Comparison of ENCODE assay signal across 8 mouse cellular contexts in genomic region chr19:29325053-29325851, GRCm38 (mm10). TPM values are rescaled to one million over a fixed set of nuclear protein-coding genes. Genes with fewer than 3 reads are reported as not detected.
DNase-seq lines count a peak whose midpoint lies in the region; ATAC-seq and TF ChIP-seq lines count a peak whose summit lies in the region.

Gene Insl6 (minus strand): TSS chr19:29325356.

- H3K4me2 ChIP-seq in forebrain, embryonic 13.5 days: peak within 1 kb of the TSS; percentile 61

- H3K27ac ChIP-seq in forebrain, embryonic 13.5 days: no peak within 1 kb of the TSS
- peak within 1 kb of the TSS; percentile 25; the same call in 1 of the 2 replicates for H3K27ac ChIP-seq in limb, embryonic 10.5 days
- H3K27ac ChIP-seq in midbrain, embryonic 10.5 days (replicated peaks): peak within 1 kb of the TSS; percentile 61
- peak within 1 kb of the TSS; percentile 70 for H3K27ac ChIP-seq in small intestine, adult 2 months (ENCODE audit: insufficient read depth, low read depth, low read length)

- ATAC-seq in forebrain, embryonic 13.5 days: peak; percentile 92
- ATAC-seq in hematopoietic stem cell, adult 5-6 weeks (replicated peaks in 1 of 2; ENCODE audit: insufficient read depth in 1 of 2, low FRiP score in 2 of 2, low TSS enrichment in 1 of 2, low read depth in 1 of 2, poor library complexity in 2 of 2, severe bottlenecking in 2 of 2): peak; percentile 63 to 75

- H3K9ac ChIP-seq in forebrain, embryonic 13.5 days: no peak within 1 kb of the TSS

- H3K4me1 ChIP-seq in forebrain, embryonic 13.5 days: 0 out of 2 replicates have a peak, but pooled peaks cover 3% of the 10 kb centered on the region
- peaks cover 11% of the 10 kb centered on the region for H3K4me1 ChIP-seq in limb, embryonic 10.5 days
- peaks cover 13% of the 10 kb centered on the region for H3K4me1 ChIP-seq in midbrain, embryonic 10.5 days
- peaks cover 6% of the 10 kb centered on the region; the same call in 1 of the 2 replicates for H3K4me1 ChIP-seq in small intestine, adult 2 months (ENCODE audit: control insufficient read depth, insufficient read depth, insufficient read length, low read length)

- no peaks in the 10 kb centered on the region for H3K36me3 ChIP-seq in forebrain, embryonic 13.5 days (ENCODE audit: poor library complexity, severe bottlenecking)
- H3K36me3 ChIP-seq in limb, embryonic 10.5 days: no peaks in the 10 kb centered on the region
- no peaks in the 10 kb centered on the region for H3K36me3 ChIP-seq in midbrain, embryonic 10.5 days
- H3K36me3 ChIP-seq in small intestine, adult 2 months (ENCODE audit: control insufficient read depth, insufficient read depth, low read length): 0 out of 2 replicates have a peak, but pooled peaks cover under 1% of the 10 kb centered on the region

- peak; percentile 47; the same call in 1 of the 2 replicates for TF ChIP-seq POLR2A in small intestine, adult 2 months (IDR thresholded peaks at IDR 0.05; ENCODE audit: low read depth, low read length)

- no peak for TF ChIP-seq CTCF in small intestine, adult 2 months (IDR thresholded peaks at IDR 0.05; ENCODE audit: extremely low read depth, insufficient read length, insufficient replicate concordance, low read depth, low read length)

- peak; percentile 82 for DNase-seq in MEL-GATA-1-ER (ENCODE audit: extremely low read depth, low read depth)
- peak; percentile 34 to 46 for DNase-seq in adrenal gland, postnatal 4 days (ENCODE audit: low spot score in 2 of 2)
- peak; percentile 90 for DNase-seq in limb, embryonic 10.5 days (ENCODE audit: low spot score)
- peak; percentile 84 for DNase-seq in midbrain, embryonic 10.5 days (ENCODE audit: low spot score)
- no peak for DNase-seq in layer of hippocampus, adult 9-10 months (ENCODE audit: low spot score)

- H3K27me3 ChIP-seq in forebrain, embryonic 13.5 days: peaks cover 6% of the 10 kb centered on the region; the same call in 1 of the 2 replicates
- peaks cover 8% of the 10 kb centered on the region; the same call in 1 of the 2 replicates for H3K27me3 ChIP-seq in limb, embryonic 10.5 days (ENCODE audit: low read depth, poor library complexity, severe bottlenecking)
- H3K27me3 ChIP-seq in midbrain, embryonic 10.5 days (ENCODE audit: low read depth, poor library complexity, severe bottlenecking): peaks cover 21% of the 10 kb centered on the region
- no peaks in the 10 kb centered on the region for H3K27me3 ChIP-seq in small intestine, adult 2 months (ENCODE audit: control insufficient read depth, insufficient read depth, low read length)

- H3K4me3 ChIP-seq in forebrain, embryonic 13.5 days: peak within 1 kb of the TSS; percentile 33
- H3K4me3 ChIP-seq in limb, embryonic 10.5 days: peak within 1 kb of the TSS; percentile 51
- peak within 1 kb of the TSS; percentile 54 for H3K4me3 ChIP-seq in midbrain, embryonic 10.5 days
- H3K4me3 ChIP-seq in small intestine, adult 2 months (ENCODE audit: low read depth, low read length): peak within 1 kb of the TSS; percentile 58

- WGBS in forebrain, embryonic 13.5 days: 5% methylated on average over 31 of the region's 31 CpGs
- 5% methylated on average over 31 of the region's 31 CpGs for WGBS in limb, embryonic 10.5 days
- 6% methylated on average over 31 of the region's 31 CpGs for WGBS in midbrain, embryonic 10.5 days
- WGBS in small intestine, adult 2 months: 3% methylated on average over 31 of the region's 31 CpGs

- no peaks in the 10 kb centered on the region for H3K9me3 ChIP-seq in forebrain, embryonic 13.5 days (replicated peaks)
- H3K9me3 ChIP-seq in limb, embryonic 10.5 days (replicated peaks): no peaks in the 10 kb centered on the region
- no peaks in the 10 kb centered on the region for H3K9me3 ChIP-seq in midbrain, embryonic 10.5 days (replicated peaks)

RNA-seq across cellular contexts. Expression of gene Insl6, which starts in this region (rescaled TPM):
- total RNA-seq in adrenal gland, postnatal 4 days (2021): 1 to 10 TPM in 1 of 2 experiments, under 1 TPM in 1; 0.45 to 1.7 TPM
- 3.4 and 3.6 TPM in 2 replicates for polyA plus RNA-seq in forebrain, embryonic 13.5 days (2015; fragmentation: Nextera tagmentation; extraction: Ambion mirVana)
- 17.9 and 36.0 TPM in 2 replicates for total RNA-seq in hematopoietic stem cell, adult 5-6 weeks (2017)
- 4.1 and 4.9 TPM in 2 replicates for polyA plus RNA-seq in limb, embryonic 10.5 days (2016; fragmentation: Nextera tagmentation; extraction: Ambion mirVana)
- 5.4 and 8.9 TPM in 2 replicates for polyA plus RNA-seq in midbrain, embryonic 10.5 days (2016; fragmentation: Nextera tagmentation; extraction: Ambion mirVana)
- 6.8 and 7.1 TPM in 2 replicates for polyA plus RNA-seq in small intestine, adult 2 months (2012; rRNA removed)
